Mouse (Mus musculus): ENCODE measurements around the gene Cers6.

- TF ChIP-seq CTCF (IDR thresholded peaks at IDR 0.05; ENCODE audit: control insufficient read depth, insufficient read depth, insufficient read length) (no peak), MAX (IDR thresholded peaks at IDR 0.05) (no peak), MYOD1 (IDR thresholded peaks at IDR 0.05; ENCODE audit: control insufficient read depth, insufficient read length, low read depth) (no peak)
Observed at GRCm38 (mm10) chr2:69011392-69011791, 150.2 kb downstream of the Cers6 start.
